Mouse (Mus musculus) left cerebral cortex, postnatal 25 days (tissue): ENCODE data around the gene Gm10198. TPM values are rescaled to one million over a fixed set of nuclear protein-coding genes. Genes with fewer than 3 reads are reported as not detected.

Experiments used
- DNase-seq, 2 experiments: peaks; one replicate each; pipeline ENCODE4 v3.0.0; 2022; ENCODE audit warnings: low spot score in 2 of 2, mixed read lengths in 1 of 2
- intact Hi-C: fragments of 180-260 bp; cut with DNase I; formaldehyde crosslinking; loops from one replicate; pipeline ENCODE4 v1.15.1; 2025
- total RNA-seq, 2 experiments: library from RNA; stranded (reverse); gene quantifications; 2 replicates each; pipeline ENCODE4 v1.2.3; 2021

Gene Gm10198
- total RNA-seq = not detected

DNA sequence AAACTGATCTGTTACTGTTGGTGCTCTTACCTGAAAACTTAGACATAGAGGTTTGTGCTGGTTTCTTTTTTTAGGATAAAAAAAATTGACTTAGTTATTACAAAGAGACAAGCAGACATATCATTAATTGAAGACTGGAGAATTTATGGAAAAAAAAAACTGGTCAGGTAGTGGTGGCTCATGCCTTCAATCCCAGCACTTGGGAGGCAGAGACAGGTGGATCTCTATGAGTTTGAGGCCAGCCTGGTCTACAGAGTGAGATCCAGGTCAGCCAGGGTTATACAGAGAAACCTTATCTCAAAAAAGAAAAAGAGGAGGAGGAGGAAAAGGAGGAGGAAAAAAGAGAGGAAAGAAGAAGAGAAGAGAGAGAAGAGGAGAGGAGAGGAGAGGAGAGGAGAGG lies at the start of gene Gm10198:
TSS of gene Gm10198 (plus strand) at position 301 of the 400 bp plus-strand sequence.
- intact Hi-C loops = no loop called here
- DNase-seq = no peak

DNA sequence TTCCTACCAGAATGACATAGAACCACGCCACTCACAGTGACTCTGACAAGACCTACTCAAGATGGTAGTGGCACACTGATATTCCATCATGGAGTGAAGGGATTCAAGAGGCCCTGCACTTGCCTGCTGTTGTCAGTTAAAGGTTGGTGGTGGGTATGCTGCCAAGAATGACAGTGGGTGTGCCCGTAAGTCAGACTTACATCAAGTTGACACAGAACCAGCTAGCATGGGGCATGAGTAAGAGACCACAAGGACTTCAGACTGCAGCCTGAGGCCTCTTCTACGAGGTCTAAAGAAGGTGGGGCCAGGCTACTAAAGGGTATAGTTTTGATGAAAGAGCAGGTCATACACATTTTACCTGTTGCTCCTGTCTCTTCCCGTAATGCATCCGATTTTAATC lies 47.3 kb upstream of the Gm10198 start:
- intact Hi-C loops = no loop called here
- DNase-seq = no peak

DNA sequence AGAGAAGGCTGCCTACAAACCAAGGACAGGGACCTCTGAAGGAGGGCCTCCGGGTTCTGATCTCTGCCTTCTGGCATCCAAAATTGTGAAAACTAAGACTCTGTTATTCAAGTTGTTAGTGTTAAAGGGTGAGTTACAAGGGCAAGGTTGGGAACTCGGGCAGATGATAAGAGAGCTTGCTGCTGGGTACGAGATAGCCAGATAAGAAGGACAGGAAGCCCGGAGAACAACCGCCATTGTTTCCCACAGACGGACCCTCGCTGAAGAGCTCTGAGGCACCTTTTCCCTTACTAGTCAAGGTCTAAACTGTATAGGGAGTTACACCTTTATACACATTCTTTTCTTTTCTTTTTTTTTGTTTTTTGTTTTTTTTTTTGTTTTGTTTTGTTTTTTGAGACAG lies 39.8 kb upstream of the Gm10198 start:
- intact Hi-C loops = no loop called here
- no peak for DNase-seq

DNA sequence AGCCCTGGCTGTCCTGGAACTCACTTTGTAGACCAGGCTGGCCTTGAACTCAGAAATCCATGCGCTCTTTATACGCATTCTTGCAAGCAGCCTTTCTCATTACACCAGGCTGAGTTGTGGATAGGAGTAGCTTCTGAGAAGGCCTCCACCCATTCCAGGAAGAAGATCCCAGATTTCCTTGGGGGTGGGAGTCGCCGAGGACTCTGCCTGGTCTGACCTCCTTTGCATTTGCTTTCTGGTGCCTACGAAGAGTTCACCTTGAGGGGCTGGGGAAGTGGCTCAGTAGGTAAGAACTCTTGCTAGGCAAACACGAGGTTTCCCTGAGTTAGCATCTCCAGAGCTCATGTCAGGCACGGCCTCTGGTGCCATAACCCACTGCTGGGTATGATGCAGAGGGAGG lies 39.4 kb upstream of the Gm10198 start:
- no peak for DNase-seq
- intact Hi-C loops = no loop called here

DNA sequence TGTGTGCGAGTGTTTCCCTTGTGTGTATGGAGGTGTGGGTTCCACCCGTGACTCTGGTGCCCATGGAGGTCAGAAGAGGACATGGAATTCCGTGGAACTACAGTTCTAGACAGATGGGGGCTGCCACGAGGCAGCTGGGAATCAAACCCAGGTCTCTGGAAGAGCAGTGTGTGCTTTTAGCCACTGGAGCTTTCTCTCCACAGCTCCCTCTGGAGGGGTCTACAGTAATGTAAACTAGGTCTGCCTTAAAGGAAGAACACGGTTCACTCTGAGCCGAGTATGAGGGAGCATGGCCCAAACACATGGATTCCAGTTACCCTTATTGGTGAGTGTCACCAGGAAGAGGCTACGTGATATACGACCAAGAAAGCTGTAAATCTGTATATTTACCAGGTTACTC lies 38.6 kb upstream of the Gm10198 start:
- intact Hi-C loops = no loop called here

DNA sequence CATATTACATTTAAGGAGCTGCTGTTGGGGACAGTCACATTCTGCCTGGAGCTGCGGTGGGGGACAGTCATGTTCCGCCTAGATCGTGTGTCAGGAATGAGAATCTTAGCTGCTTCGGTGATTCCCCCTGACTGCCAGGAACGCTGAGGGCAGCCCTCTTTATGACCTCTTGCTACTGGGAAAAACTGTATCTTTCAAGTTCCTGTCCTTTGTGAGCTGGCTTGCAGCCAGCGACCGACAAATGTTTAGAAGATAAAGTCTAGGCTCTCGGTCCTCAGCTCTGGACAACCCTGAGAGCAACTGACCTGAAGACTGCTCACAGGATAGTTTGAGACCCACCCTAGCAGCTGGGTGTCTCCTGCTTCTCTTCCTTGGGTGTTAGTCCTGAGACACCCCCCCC lies 37.3 kb upstream of the Gm10198 start:
- intact Hi-C loops = no loop called here

More for the DNA sequence above, 38.6 kb upstream of the Gm10198 start:
- no peak for DNase-seq

DNA sequence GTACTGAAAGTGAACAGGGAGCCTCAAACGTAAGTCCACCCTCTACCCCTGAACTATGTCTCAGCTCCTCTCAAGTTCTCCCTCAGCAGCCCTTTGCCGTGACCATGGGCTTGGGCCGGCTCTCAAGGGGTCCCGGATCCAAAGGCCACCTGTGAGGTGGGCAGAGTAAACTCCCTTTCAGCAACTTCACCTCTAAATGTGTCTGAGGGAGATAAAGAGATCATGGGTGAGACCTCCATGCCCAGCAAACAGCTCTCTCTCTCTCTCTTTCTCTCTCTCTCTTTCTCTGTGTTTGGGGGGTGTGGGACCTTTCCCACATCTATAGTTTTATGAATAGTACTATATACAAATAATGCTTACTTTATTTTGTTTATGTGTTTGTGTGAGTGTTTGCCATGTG lies 36.2 kb upstream of the Gm10198 start:
- no peak for DNase-seq
- intact Hi-C loops = no loop called here

More for the DNA sequence above, 37.3 kb upstream of the Gm10198 start:
- DNase-seq = no peak

DNA sequence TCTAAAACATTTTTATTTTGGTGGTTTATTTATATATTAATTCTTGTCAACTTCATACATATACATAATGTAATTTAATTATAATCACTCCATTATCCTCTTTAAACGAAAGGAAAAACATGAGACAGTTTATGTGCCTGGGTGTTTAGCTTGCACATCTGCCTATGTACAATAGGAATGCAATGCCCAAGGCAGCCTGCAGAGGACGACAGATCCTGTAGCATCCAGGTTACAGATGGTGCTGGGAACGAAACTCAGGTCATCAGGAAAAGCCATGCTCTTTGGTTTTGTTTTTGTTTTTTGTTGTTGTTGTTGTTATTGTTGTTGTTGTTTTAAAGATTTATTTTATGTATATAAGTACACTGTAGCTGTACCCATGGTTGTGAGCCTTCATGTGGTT lies 32.4 kb upstream of the Gm10198 start:
- intact Hi-C loops = no loop called here
- no peak for DNase-seq

DNA sequence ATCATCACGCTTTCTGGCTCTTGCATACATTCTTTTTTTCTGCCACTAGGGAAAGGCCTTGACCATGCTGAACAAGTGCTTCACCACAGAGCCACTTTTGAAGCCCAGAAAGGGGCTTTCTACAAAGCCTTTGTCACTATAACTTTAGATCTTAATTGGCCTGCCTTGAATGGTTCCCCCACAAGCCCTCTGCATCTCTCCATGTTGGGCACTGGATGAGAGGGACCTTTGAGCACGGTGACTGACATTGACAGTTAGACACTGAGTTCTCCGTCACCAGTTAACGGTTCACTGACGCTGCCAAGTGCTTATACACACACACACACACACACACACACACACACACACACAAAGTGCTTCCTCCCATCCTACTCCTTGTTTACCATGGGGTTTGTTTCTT lies 30.0 kb upstream of the Gm10198 start:
- no peak for DNase-seq
- intact Hi-C loops = no loop called here

DNA sequence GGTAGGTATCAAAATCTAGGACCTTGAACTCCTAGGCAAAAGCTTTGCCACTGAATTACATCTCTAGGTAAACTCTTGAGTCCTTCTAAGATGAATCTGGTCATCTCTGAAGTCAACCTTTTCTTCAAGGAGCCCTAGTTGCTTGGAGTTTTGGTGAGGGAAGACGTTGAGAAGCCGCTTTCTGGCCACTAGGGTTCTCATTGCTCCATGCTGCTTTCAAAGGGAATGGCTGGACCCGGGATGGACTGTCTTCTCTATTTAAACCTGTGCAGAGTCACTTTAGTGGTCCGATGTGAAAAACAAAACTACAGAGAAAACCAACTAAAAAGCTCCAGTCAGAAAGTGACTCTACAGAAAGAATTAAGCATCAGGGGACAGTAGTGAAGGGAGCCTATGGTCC lies 18.4 kb upstream of the Gm10198 start:
- intact Hi-C loops = loop anchor here (5.0 kb wide), 1 partner anchor 168 kb away; no protein-coding TSS in a partner anchor
- DNase-seq = peak; percentile 2

DNA sequence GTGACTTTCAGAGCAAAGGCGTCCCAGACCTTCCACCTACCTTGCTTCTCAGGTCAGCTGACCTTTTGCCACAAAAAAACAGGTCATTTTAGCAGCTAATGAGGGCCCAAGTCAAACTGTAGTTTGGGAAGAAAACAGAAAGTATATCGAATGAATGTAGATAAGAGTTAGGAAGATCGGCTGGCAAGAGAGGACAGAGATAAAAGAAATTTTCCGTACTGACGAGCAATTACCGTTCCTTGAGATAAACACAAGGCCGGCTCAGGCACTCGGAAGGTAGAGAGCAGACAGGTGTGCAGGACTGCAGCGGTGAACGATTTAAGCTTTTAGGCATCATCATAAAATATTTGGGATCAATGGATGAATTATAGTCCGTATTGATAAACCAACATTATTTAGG lies 15.4 kb upstream of the Gm10198 start:
- no peak for DNase-seq
- intact Hi-C loops = no loop called here

DNA sequence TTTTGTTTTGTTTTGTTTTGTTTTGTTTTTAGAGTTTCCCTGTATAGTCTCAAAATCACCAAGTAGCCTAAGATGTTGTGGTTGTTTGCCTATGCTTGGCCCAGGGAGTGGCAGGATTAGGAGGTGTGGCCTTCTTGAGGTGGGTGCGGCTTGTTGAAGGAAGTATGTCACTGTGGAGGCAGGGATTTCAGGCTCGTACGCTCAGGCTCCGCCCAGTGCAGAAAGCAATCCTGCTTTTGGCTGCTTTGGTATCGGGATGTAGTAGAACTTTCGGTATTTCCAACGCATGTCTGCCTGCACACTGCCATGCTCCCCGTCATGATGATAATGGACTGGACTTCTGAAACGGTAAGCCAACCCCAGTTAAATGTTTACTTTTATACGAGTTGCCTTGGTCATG lies 12.5 kb upstream of the Gm10198 start:
- intact Hi-C loops = no loop called here
- no peak for DNase-seq

DNA sequence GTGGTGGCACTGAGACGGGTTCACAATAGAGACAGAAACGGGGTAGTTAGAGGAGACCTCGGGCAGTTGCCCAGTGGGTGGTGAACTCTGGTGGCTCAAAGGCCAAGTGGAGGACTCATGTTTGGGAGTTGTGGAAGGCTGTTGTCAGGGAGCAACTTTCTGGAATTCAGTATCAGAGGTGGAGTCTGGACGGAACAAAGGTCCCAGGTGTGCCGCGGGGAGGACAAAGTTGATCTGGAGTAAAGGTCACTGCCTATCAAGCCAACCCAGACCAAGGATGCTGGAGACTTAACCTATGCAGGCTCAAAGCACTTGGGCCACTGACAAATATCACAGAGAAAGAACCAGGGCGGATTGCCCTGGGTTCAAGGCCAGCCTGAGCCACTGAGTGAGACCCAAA lies 5.5 kb downstream of the Gm10198 start:
- no peak for DNase-seq

DNA sequence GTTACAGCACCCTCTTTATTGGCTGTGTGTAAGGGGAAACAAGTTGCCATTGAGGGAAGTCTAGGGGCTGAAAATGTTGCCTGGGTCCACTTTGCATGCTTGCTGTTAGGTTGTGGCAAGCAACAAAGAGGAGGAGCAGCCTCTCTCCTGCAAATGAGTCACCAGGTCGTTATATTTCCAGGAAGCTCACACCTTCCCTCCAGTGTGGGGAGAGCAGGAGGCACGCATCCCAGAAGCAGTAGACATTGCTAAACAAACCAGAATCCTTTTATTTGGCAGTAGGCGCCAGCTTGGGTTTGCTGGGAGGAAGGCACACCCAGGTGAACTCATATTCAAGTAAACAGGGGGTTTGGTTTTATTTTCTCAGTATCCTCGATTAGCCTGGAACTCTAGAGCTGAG lies 8.8 kb downstream of the Gm10198 start:
- intact Hi-C loops = no loop called here
- no peak for DNase-seq

More for the DNA sequence above, 5.5 kb downstream of the Gm10198 start:
- intact Hi-C loops = no loop called here

DNA sequence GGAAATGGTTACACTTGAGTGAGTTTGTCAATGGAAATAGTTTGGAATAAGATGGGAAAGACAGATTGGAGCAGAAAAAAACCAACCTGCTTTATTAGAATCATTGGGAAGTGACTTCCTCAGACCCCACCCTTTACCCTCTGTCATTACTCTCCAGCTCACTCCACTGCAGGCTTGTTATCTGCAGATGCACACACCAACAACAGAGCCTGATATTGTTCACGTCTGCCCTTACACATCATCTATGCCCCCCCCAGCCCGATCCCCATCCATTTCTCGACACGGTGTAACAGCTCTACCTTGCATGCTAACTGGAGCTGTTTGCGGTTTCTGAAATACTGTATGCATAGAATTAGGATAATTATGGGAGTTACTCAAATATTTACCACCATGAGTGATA lies 12.2 kb downstream of the Gm10198 start:
- no peak for DNase-seq
- intact Hi-C loops = no loop called here

DNA sequence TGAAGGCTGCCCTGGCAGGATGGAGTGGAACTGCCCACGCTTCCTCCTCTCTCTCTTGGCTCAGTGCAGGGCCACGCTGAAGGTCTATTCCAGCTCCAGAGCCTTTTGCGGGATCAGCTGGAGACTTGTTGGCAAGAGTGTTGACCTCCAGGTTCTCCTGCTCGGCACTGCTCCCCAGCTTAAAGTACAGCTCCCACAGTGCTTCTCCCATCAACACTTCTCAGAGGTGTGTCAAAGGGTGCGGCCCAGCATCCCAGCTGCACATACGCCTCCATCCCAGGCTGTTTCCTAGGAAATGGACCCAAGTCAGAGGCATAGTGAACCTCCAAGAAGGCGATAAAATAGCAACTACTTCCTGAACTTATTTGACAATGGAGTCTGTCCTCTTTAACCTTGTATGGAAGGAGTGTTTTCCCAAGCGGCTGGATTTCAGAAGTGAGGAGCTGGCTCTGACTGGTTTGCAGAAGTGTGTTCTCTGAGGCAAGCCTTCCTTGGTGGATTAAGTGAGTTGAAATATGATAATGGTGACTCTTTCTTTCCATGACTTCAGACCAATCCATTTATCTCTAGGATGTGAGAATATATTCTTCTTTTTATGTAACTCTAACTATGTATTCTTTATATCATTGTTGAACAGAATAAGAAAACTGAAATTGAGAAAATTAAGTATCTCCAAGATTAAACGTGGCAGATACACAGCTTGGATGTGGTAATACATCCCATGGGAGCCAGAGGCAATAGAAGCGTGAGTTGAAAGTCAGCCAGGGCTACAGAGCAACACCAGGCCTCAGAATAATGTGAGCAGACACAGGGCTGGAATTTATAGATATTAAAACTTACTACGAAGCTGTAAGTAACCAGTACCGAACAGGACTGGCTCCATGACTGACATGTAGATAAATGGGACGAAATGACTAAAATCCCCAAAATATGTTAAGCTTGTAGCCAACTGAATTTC lies 23.9 kb downstream of the Gm10198 start:
- DNase-seq = no peak
- intact Hi-C loops = no loop called here

DNA sequence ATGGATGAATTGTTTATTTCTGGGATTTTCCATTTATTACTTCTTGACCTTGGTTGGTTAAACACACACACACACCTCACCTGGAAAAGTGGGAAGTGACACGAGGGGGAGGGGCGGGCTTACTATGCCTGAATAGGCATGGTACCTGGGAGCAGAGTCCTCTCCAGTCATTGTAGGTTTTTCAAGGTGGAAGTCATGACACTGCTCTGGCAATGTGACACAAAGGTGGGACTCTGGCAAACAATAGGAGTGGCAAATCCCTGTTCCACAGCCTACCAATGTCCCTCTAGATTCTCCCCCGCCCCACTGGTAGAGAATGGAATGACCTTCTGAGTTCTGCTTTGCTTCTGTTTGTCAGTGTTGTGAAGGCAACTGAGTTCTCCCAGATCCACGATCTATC lies 27.8 kb downstream of the Gm10198 start:
- intact Hi-C loops = no loop called here
- no peak for DNase-seq

DNA sequence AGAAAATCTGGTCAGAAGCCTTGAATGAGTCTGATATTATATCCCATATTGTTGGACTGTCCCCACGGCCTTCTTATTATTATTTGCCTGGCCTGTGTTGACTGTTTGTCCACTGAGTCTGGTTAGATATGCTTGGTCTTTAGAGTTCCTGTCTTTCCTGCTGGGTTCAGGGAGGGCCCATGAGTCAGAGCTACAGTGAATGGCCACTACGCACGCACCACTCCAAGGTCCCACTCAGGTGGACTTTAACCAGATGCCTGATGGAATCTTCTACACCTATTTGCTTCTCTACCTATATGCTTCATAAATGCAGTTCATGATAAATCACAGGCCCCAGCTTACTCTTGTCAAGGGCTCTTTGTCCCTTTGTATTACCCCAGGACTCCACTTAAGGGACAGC lies 29.8 kb downstream of the Gm10198 start:
- intact Hi-C loops = no loop called here
- no peak for DNase-seq

DNA sequence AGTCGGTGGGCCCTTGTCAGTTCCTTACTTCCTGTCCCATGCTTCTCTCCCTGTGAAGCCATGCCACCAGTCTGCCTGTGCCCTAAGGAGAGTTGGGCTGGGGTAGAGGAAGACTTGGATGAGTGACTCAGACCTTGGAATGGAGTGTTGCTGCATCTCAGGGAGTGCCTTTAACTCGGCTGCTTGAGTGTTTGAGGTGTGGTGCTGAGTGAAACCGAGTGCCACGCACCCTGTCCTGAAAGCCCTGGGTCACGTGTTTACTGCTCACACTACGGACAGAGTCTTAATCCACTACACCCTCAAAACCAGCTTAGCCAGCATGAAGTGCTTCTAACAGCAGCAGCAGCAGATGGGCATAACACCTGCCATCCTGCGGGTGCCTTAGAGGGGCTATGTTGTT lies 30.5 kb downstream of the Gm10198 start:
- DNase-seq = no peak
- intact Hi-C loops = no loop called here

DNA sequence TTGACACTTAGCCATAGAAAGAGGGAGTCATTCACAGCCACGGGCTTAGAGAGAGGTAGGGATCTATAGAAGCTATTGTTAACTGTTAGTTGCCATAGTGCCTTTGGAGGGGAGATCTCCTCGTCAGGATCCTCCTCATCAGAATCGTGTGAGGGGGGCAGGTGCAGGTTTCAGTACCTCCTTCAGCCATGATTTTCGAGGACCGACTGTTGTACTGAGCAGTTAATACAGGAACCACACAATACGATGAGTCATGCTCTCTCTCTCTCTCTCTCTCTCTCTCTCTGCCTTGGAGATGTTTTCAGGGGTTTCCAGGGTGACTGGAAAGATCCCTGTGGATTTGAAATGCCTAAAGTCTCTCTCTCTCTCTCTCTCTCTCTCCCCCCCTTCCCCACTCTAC lies 31.5 kb downstream of the Gm10198 start:
- no peak for DNase-seq

More for the DNA sequence above, 31.5 kb downstream of the Gm10198 start:
- intact Hi-C loops = no loop called here
